Mouse (Mus musculus) heart, postnatal 0 days (tissue): ENCODE measurements around the gene Psma6. TPM values are rescaled to one million over a fixed set of nuclear protein-coding genes. Genes with fewer than 3 reads are reported as not detected.

Experiments used
- ATAC-seq: fragments of 200-750 bp; cut with Nextera tagmentation; 2 replicates; pipeline ENCODE4 v1.8.0; 2017; ENCODE audit warnings: low read depth, moderate number of reproducible peaks, moderate library complexity; ENCODE audit not compliant: insufficient read depth
- DNase-seq: peaks from one replicate; pipeline ENCODE4 v3.0.0-alpha.2; 2016; ENCODE audit warnings: low spot score
- H3K27ac ChIP-seq: fragments of 300-500 bp; sonication (generic); 2 replicates; pipeline ENCODE4 v1.5.1; 2014; ENCODE audit warnings: low read depth, mild to moderate bottlenecking
- H3K27me3 ChIP-seq: fragments of 300-500 bp; sonication (generic); 2 replicates; pipeline ENCODE4 v1.6.1; 2014; ENCODE audit warnings: low read length, mixed read lengths; ENCODE audit not compliant: control insufficient read depth, insufficient read depth
- H3K36me3 ChIP-seq: fragments of 300-500 bp; sonication (generic); replicated peaks from 2 replicates; pipeline ENCODE4 v1.6.1; 2014; ENCODE audit warnings: low read length, mixed read lengths; ENCODE audit not compliant: control insufficient read depth, insufficient read depth
- H3K4me1 ChIP-seq: fragments of 300-500 bp; sonication (generic); 2 replicates; pipeline ENCODE4 v1.6.1; 2014; ENCODE audit warnings: antibody characterized with exemption; ENCODE audit not compliant: control insufficient read depth, insufficient read depth
- H3K4me2 ChIP-seq: fragments of 300-500 bp; sonication (generic); 2 replicates; pipeline ENCODE4 v1.6.1; 2014; ENCODE audit warnings: low read depth, mild to moderate bottlenecking, low read length, moderate library complexity
- H3K4me3 ChIP-seq: fragments of 300-500 bp; sonication (generic); 2 replicates; pipeline ENCODE4 v1.5.1; 2014; ENCODE audit warnings: low read depth, low read length
- H3K9ac ChIP-seq: fragments of 300-500 bp; sonication (generic); replicated peaks from 2 replicates; pipeline ENCODE4 v1.6.1; 2014; ENCODE audit warnings: low read depth, low read length, mixed read lengths
- H3K9me3 ChIP-seq: fragments of 300-500 bp; sonication (generic); replicated peaks from 2 replicates; pipeline ENCODE4 v1.6.1; 2016; ENCODE audit warnings: low read length; ENCODE audit not compliant: control insufficient read depth
- CTCF ChIP-seq: IDR thresholded peaks from 2 replicates; pipeline ENCODE4 v1.5.1; 2016; ENCODE audit warnings: antibody characterized with exemption, control low read depth, low read depth
- EP300 ChIP-seq: IDR thresholded peaks from 2 replicates; pipeline ENCODE4 v1.6.1; 2016; ENCODE audit warnings: antibody characterized with exemption, low read depth
- WGBS: fragments of 180-500 bp; shearing (Covaris S2); extraction: QIAGEN DNeasy Blood & Tissue Kit; methylation state at CpG from one replicate; pipeline ENCODE4 v1.1.7; 2014; 5-methylcytosine and 5-hydroxymethylcytosine counted together
- polyA plus RNA-seq: library from polyadenylated mRNA; unstranded; fragments of >200 nt; fragmentation: Nextera tagmentation; extraction: Ambion mirVana; gene quantifications from 2 replicates; pipeline ENCODE4 v1.2.1, GENCODE M21; 2015
- total RNA-seq: library from RNA; depleted of rRNA; stranded (reverse); fragments of >200 nt; gene quantifications from 2 replicates; pipeline ENCODE4 v1.2.3, GENCODE M21; 2014; ENCODE audit warnings: low replicate concordance

Gene Psma6
- total and polyA plus RNA-seq, 2 experiments from 2014 or later, result 75.8 to 383 TPM

DNA sequence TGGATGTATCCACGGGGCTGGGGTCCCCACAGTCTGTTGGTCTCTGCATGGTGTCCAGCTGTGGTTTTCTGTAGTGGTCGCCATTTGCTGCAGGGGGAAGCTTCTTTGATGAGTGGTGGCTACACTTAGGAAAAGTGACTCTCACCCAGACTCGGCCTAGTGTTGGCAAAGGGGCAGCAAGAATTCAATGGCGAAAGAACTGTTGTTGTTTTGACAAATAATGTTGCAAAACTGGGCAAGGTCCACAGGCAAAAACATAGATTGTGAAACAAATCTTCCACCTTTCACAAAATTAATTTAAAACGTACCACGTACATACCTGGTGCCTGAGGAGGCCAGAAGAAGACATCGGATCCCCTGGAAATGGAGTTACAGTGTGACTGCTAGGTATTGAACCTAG, 42.3 kb downstream of the Psma6 start:
- ATAC-seq (no peak), DNase-seq (no peak)
- Histone ChIP-seq H3K27me3 (no peaks in the 10 kb centered on the region), H3K27ac (no peak overlapping the region), H3K4me2 (no peak overlapping the region), H3K9ac (no peak overlapping the region), H3K4me3 (no peak overlapping the region), H3K36me3 (no peaks in the 10 kb centered on the region), H3K4me1 (0 out of 2 replicates have a peak, but pooled peaks cover 9% of the 10 kb centered on the region), H3K9me3 (no peaks in the 10 kb centered on the region)
- WGBS, result 85% methylated on average over 7 of the region's 7 CpGs
- no peak for TF ChIP-seq EP300
- TF ChIP-seq CTCF, result no peak

- no peak for DNase-seq
- TF ChIP-seq EP300, result no peak
- Histone ChIP-seq H3K4me3 (no peak overlapping the region), H3K9ac (no peak overlapping the region), H3K36me3 (no peaks in the 10 kb centered on the region), H3K4me1 (no peaks in the 10 kb centered on the region), H3K27ac (no peak overlapping the region), H3K4me2 (no peak overlapping the region), H3K27me3 (no peaks in the 10 kb centered on the region), H3K9me3 (0 out of 2 replicates have a peak, but pooled peaks cover 2% of the 10 kb centered on the region)
- WGBS, result 71% methylated on average over 8 of the region's 8 CpGs
- no peak for ATAC-seq
Measured at GRCm38 (mm10) chr12:55429201-55429600, 45.2 kb downstream of the Psma6 start.

DNA sequence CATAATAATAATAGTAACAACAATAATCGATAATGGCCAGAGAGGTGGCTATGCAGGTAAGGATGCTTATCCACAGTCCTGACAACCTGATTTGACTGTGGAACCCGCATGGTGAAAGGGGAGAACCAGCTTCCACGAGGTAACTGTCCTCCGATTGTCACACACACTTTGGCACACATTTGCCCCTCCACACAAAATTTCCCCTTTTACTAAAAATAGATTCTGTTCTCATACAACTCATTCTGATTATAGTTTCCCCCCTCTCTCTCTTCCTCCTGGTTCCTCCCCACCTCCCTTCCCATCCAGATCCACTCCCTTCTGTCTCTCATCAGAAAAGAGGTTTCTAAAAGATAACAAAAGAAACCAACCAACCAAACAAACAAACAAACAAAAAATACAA, 45.9 kb downstream of the Psma6 start:
- 62% methylated on average over 4 of the region's 4 CpGs for WGBS
- no peak overlapping the region for H3K4me2 ChIP-seq

GRCm38 (mm10) chr12:55432284-55432919, 48.4 kb downstream of the Psma6 start:
- Histone ChIP-seq H3K9ac (no peak overlapping the region), H3K4me1 (peaks cover 3% of the 10 kb centered on the region), H3K27ac (no peak overlapping the region), H3K4me3 (no peak overlapping the region), H3K27me3 (no peaks in the 10 kb centered on the region), H3K4me2 (no peak overlapping the region), H3K36me3 (no peaks in the 10 kb centered on the region), H3K9me3 (0 out of 2 replicates have a peak, but pooled peaks cover 2% of the 10 kb centered on the region)
- WGBS, result 75% methylated on average over 7 of the region's 7 CpGs
- no peak for DNase-seq
- TF ChIP-seq EP300 (no peak), CTCF (no peak)
- ATAC-seq, result no peak; the same call in 1 of the 2 replicates

More for the DNA sequence above, 45.9 kb downstream of the Psma6 start:
- Histone ChIP-seq H3K27ac (no peak overlapping the region), H3K9ac (no peak overlapping the region), H3K4me3 (no peak overlapping the region), H3K4me1 (no peaks in the 10 kb centered on the region), H3K27me3 (no peaks in the 10 kb centered on the region), H3K36me3 (no peaks in the 10 kb centered on the region), H3K9me3 (0 out of 2 replicates have a peak, but pooled peaks cover 2% of the 10 kb centered on the region)
- ATAC-seq, result no peak
- DNase-seq, result no peak
- no peak for TF ChIP-seq CTCF
- no peak for TF ChIP-seq EP300

DNA sequence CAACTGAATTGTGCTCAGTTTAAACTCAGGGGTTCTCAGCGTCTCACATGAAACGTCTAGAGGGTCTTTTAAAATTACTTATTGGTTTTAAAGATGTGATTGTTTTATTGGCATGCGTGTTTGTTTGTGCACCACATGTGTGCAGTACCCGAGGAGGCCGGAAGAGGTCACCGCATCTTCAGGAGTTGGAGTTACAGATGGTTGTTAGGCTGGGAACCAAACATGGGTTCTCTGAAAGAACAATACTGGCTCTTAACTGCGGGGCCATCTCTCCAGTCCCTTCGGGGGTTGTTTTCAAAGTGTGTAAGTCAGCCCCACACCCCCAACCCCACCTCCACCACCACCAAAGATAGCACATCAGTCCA, 48.9 kb downstream of the Psma6 start:
- ATAC-seq (no peak), DNase-seq (no peak)
- Histone ChIP-seq H3K36me3 (no peaks in the 10 kb centered on the region), H3K27me3 (no peaks in the 10 kb centered on the region), H3K4me2 (no peak overlapping the region), H3K9me3 (0 out of 2 replicates have a peak, but pooled peaks cover 2% of the 10 kb centered on the region), H3K4me1 (peaks cover 6% of the 10 kb centered on the region), H3K9ac (no peak overlapping the region), H3K27ac (no peak overlapping the region), H3K4me3 (no peak overlapping the region)
- no peak for TF ChIP-seq CTCF
- no peak for TF ChIP-seq EP300
- WGBS, result 96% methylated on average over 8 of the region's 8 CpGs
